Mouse (Mus musculus) ES-Bruce4 (cell line): ENCODE data around the gene Neurl1b.

Experiments used
- CTCF ChIP-seq: IDR thresholded peaks from one replicate; pipeline ENCODE4 v1.8.1; 2011; ENCODE audit warnings: low read depth, low read length
- EP300 ChIP-seq: IDR thresholded peaks from 2 replicates; pipeline ENCODE4 v1.6.1; 2011; ENCODE audit warnings: low read depth, low read length; ENCODE audit not compliant: insufficient read depth
- POLR2A ChIP-seq: IDR thresholded peaks from one replicate; pipeline ENCODE4 v1.8.1; 2011; ENCODE audit warnings: low read length; ENCODE audit not compliant: insufficient read depth

GRCm38 (mm10) chr17:26488711-26489403 is 74.2 kb downstream of the Neurl1b start:
- TF ChIP-seq CTCF: no peak
- no peak for TF ChIP-seq POLR2A
- no peak for TF ChIP-seq EP300
